Mouse (Mus musculus) liver, embryonic 14.5 days (tissue): ENCODE results near the gene Trim17. TPM values are rescaled to one million over a fixed set of nuclear protein-coding genes. Genes with fewer than 3 reads are reported as not detected.

Source experiments
- ATAC-seq: fragments of 200-750 bp; cut with Nextera tagmentation; 2 replicates; pipeline ENCODE4 v1.8.0; 2017; ENCODE audit warnings: moderate number of reproducible peaks, mild to moderate bottlenecking, moderate library complexity; ENCODE audit not compliant: insufficient read depth
- DNase-seq, 3 experiments: peaks; one replicate each; pipeline ENCODE4 v3.0.0-alpha.2; 2012 to 2013; ENCODE audit warnings: low read depth in 3 of 3, low spot score in 3 of 3
- H3K27ac ChIP-seq: fragments of 300-500 bp; sonication (generic); 2 replicates; pipeline ENCODE4 v1.5.1; 2014; ENCODE audit warnings: moderate library complexity, mild to moderate bottlenecking, control low read depth, inconsistent platforms
- H3K27me3 ChIP-seq: fragments of 300-500 bp; sonication (generic); 2 replicates; pipeline ENCODE4 v1.6.1; 2014; ENCODE audit warnings: mild to moderate bottlenecking, low read length, moderate library complexity; ENCODE audit not compliant: control insufficient read depth, insufficient read depth
- H3K36me3 ChIP-seq: fragments of 300-500 bp; sonication (generic); replicated peaks from 2 replicates; pipeline ENCODE4 v1.6.1; 2014; ENCODE audit warnings: low read depth; ENCODE audit not compliant: control insufficient read depth, insufficient read depth
- H3K4me1 ChIP-seq, 2 experiments: fragments of 200-500 bp in 1 of 2; fragments of 300-500 bp in 1 of 2; sonication (generic) in 1 of 2; replicated peaks; 2 replicates each; pipeline ENCODE4 v1.6.1; 2012 to 2014; ENCODE audit warnings: antibody characterized with exemption in 1 of 2, inconsistent platforms in 1 of 2, low read length in 1 of 2; ENCODE audit not compliant: control insufficient read depth in 2 of 2, insufficient read depth in 2 of 2
- H3K4me2 ChIP-seq: fragments of 300-500 bp; sonication (generic); 2 replicates; pipeline ENCODE4 v1.6.1; 2014; ENCODE audit warnings: low read depth, mild to moderate bottlenecking, control low read depth, moderate library complexity
- H3K4me3 ChIP-seq, 2 experiments: fragments of 200-500 bp in 1 of 2; fragments of 300-500 bp in 1 of 2; sonication (generic) in 1 of 2; 2 replicates each; pipeline ENCODE4 v1.5.1; 2012 to 2014; ENCODE audit warnings: low read depth in 2 of 2, low read length in 2 of 2, mild to moderate bottlenecking in 2 of 2, control low read depth in 1 of 2, inconsistent platforms in 1 of 2, moderate library complexity in 1 of 2; ENCODE audit not compliant: insufficient read depth in 1 of 2
- H3K9ac ChIP-seq: fragments of 300-500 bp; sonication (generic); replicated peaks from 2 replicates; pipeline ENCODE4 v1.6.1; 2014; ENCODE audit warnings: mild to moderate bottlenecking, control low read depth, moderate library complexity
- H3K9me3 ChIP-seq: fragments of 300-500 bp; sonication (generic); 2 replicates; pipeline ENCODE4 v1.6.1; 2016; ENCODE audit warnings: low read length, mixed read lengths; ENCODE audit not compliant: control insufficient read depth
- CTCF ChIP-seq: IDR thresholded peaks from 2 replicates; pipeline ENCODE4 v1.5.1; 2016; ENCODE audit warnings: antibody characterized with exemption, low read depth, control low read depth
- EP300 ChIP-seq: IDR thresholded peaks from 2 replicates; pipeline ENCODE4 v1.6.1; 2016; ENCODE audit warnings: antibody characterized with exemption, low read depth
- WGBS: fragments of 180-500 bp; shearing (Covaris S2); extraction: QIAGEN DNeasy Blood & Tissue Kit; methylation state at CpG from one replicate; pipeline ENCODE4 v1.1.7; 2014; ENCODE audit not compliant: insufficient replicate concordance; 5-methylcytosine and 5-hydroxymethylcytosine counted together
- polyA plus RNA-seq, 2 experiments: library from polyadenylated mRNA; depleted of rRNA in 1 of 2; stranded (reverse) in 1 of 2; unstranded in 1 of 2; fragments of >200 nt; fragmentation: Nextera tagmentation in 1 of 2; extraction: Ambion mirVana in 1 of 2; gene quantifications; 2 replicates each; pipeline versions ENCODE4 v1.2.1 to v1.2.3; 2012 to 2014

Trim17 gene
- polyA plus RNA-seq (2012; rRNA removed) (0.05 and 0.06 TPM in 2 replicates), polyA plus RNA-seq (2014; fragmentation: Nextera tagmentation; extraction: Ambion mirVana) (0.06 and 0.14 TPM in 2 replicates)

DNA sequence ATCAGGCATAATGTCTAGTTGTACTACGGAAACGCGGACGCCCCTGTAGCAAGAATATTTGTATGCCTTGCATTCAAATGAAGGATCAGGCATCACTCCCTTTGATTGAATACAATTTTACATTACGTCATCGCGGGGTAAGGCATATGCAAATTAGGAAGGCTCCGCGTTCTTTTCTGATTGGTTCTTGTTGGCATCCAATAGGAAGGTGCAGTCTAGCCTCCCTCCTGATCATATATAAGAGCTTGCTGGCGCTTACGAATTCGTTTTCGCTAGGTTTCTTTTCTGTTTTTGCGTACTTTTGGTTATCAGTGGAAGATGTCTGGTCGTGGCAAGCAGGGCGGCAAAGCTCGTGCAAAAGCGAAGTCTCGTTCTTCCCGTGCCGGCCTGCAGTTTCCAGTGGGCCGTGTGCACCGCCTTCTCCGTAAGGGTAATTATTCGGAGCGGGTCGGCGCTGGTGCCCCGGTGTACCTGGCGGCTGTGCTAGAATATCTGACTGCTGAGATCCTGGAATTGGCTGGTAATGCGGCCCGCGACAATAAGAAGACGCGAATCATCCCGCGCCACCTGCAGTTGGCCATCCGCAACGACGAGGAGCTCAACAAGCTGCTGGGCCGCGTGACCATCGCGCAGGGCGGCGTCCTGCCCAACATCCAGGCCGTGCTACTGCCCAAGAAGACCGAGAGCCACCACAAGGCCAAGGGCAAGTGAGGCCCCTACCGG lies at the start of gene Trim17, which contains the start of gene Hist3h2a:
Gene Trim17, plus strand, starts transcription at position 266 of the 723 bp plus-strand sequence.
Gene Hist3h2a, plus strand, starts transcription at position 266 of the 723 bp plus-strand sequence.
- peaks cover 14% of the 10 kb centered on the region for H3K36me3 ChIP-seq
- ATAC-seq, result peak; percentile 85
- WGBS, result under 1% methylated on average over 49 of the region's 49 CpGs
- H3K27me3 ChIP-seq, result peaks cover 13% of the 10 kb centered on the region
- peak within 1 kb of the TSS; percentile 85 to 91 for H3K4me3 ChIP-seq
- H3K9ac ChIP-seq, result peak within 1 kb of the TSS; percentile 99
- DNase-seq, result peak; percentile 96 to 97 (median 97)
- TF ChIP-seq EP300 (peak; percentile 75), CTCF (peak; percentile 79)
- no peaks in the 10 kb centered on the region for H3K9me3 ChIP-seq
- H3K27ac ChIP-seq, result peak within 1 kb of the TSS; percentile 98
- peaks cover 19 to 29% of the 10 kb centered on the region in 2 experiments for H3K4me1 ChIP-seq
- peak within 1 kb of the TSS; percentile 77 for H3K4me2 ChIP-seq

DNA sequence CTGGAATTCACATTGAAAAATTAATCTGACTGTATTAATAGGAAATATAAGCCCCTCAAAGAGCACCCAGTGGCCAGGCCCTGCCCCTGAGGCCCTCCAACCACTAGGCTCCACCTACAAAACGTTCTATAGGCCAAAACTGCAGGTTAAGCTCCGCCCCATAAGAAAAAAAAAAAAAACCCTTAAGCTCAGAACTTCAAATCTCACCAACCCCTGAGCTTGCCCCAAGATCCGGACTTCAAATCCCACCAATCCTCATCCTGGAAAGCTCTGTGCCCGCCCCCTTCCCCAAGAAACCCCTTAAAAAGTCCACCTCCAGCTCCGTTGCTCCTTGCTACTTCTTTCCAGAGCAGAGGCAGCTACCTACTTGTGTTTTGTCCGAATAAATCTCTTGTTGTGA lies 49.6 kb upstream of the Trim17 start:
- Histone ChIP-seq H3K27me3 (no peaks in the 10 kb centered on the region), H3K9me3 (no peaks in the 10 kb centered on the region), H3K9ac (peak overlapping the region; percentile 70), H3K4me2 (peak overlapping the region; percentile 85), H3K4me3 (peak overlapping the region in 1 of 2 experiments; percentile 63; a peak in 2 of 4 replicates), H3K4me1 (peaks cover 18 to 21% of the 10 kb centered on the region in 2 experiments), H3K36me3 (peaks cover 24% of the 10 kb centered on the region), H3K27ac (no peak overlapping the region; the same call in 1 of the 2 replicates)
- ATAC-seq, result no peak
- peak in 2 of 3 experiments; percentile 50 to 68 for DNase-seq
- WGBS, result 47% methylated on average over 6 of the region's 6 CpGs
- TF ChIP-seq CTCF, result no peak
- no peak for TF ChIP-seq EP300

DNA sequence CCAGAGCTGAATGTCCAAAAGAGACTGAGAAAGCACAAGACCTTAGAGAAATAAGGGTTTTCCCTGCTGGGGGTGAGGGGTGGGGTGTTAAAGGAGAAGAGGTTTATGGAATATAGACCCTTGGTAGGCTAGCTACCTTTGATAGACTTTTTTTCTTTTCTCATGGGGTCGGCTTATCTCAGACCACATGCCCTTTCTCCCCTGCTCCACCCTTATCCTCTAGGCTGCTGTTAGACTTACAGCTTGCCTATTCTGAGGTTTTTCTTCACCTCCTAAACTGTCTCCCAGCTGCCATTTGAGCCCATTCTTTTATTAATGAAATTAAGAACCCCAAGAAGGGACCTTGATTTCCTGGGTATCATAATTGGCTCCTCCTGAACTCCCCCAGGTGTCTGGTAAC lies 40.7 kb upstream of the Trim17 start:
- WGBS, result 10% methylated on average over 1 of the region's 1 CpGs
- Histone ChIP-seq H3K9me3 (no peaks in the 10 kb centered on the region), H3K27me3 (no peaks in the 10 kb centered on the region), H3K36me3 (no peaks in the 10 kb centered on the region; the same call in 1 of the 2 replicates), H3K4me2 (peak overlapping the region; percentile 82), H3K4me3 (peak overlapping the region; percentile 55; a peak in 3 of 4 replicates), H3K9ac (peak overlapping the region; percentile 90), H3K27ac (peak overlapping the region; percentile 88), H3K4me1 (peaks cover 54 to 70% of the 10 kb centered on the region in 2 experiments)
- DNase-seq (peak in 2 of 3 experiments; percentile 45 to 59), ATAC-seq (peak; percentile 72)
- TF ChIP-seq CTCF (no peak), EP300 (peak; percentile 72)

DNA sequence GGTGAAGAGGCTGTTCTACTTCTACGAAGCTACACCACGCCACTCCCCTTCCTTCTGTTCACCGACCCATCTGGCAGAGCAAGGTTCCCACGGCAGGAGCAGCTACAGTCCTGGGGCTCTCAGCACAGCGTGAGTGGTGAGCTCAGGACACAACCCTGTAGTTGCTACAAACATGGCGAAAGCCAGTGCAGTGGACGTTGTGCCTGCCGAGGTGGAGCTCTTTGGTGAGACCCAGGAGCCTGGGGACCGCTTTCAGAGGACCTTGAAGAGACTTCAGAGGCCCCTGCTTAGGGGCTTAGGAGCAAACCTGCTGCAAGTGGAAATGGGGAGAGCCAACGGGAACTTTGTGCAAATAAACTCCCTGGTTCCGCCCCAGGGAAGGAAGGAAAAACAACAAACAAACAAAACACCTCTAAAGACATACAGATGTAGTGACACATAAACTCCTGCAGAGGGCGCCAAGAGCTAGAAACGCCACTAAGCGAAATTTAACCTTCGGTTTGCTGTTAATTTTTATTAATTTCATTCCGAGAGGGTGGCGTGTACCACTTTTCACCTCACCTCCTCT lies 39.9 kb upstream of the Trim17 start:
- peak in 2 of 3 experiments; percentile 42 to 65 for DNase-seq

More for the DNA sequence above, 39.9 kb upstream of the Trim17 start:
- H3K9me3 ChIP-seq, result no peaks in the 10 kb centered on the region
- H3K4me2 ChIP-seq, result peak overlapping the region; percentile 82
- H3K4me1 ChIP-seq, result peaks cover 55 to 76% of the 10 kb centered on the region in 2 experiments
- TF ChIP-seq EP300, result peak; percentile 31; the same call in 1 of the 2 replicates
- TF ChIP-seq CTCF, result peak; percentile 80
- H3K4me3 ChIP-seq, result peak overlapping the region; percentile 55
- no peaks in the 10 kb centered on the region for H3K27me3 ChIP-seq
- peak; percentile 42; the same call in 1 of the 2 replicates for ATAC-seq
- WGBS, result 6% methylated on average over 17 of the region's 17 CpGs
- H3K9ac ChIP-seq, result peak overlapping the region; percentile 90
- H3K36me3 ChIP-seq, result no peaks in the 10 kb centered on the region; the same call in 1 of the 2 replicates
- peak overlapping the region; percentile 88 for H3K27ac ChIP-seq
